Mouse (Mus musculus) megakaryocyte-erythroid progenitor cell, adult 5-6 weeks (primary cell): Measurements from ENCODE around the gene P2rx5. TPM values are rescaled to one million over a fixed set of nuclear protein-coding genes. Genes with fewer than 3 reads are reported as not detected.
A peak's percentile ranks its signal among the peaks of the same experiment; 100 is the strongest.

ENCODE experiments used
- ATAC-seq: replicated peaks from 2 replicates; pipeline ENCODE4 v1.8.0; 2016; ENCODE audit warnings: mild to moderate bottlenecking, inconsistent platforms; ENCODE audit not compliant: severe bottlenecking, poor library complexity, low FRiP score, low TSS enrichment
- total RNA-seq, 2 experiments: library from RNA; stranded (forward) in 1 of 2; stranded (reverse) in 1 of 2; fragments of 200-1000, 215-1000 nt in 1 of 2; fragments of >200 nt in 1 of 2; fragmentation: Nextera tagmentation in 1 of 2; gene quantifications; 2 replicates each; pipeline ENCODE4 v1.2.3; 2014 to 2017

The P2rx5 gene
- total RNA-seq, 2 experiments from 2014 or later: not detected

GRCm38 (mm10) chr11:73169231-73169630 is 9.0 kb downstream of the P2rx5 start:
- ATAC-seq: peak; percentile 82

- no peak for ATAC-seq
These were observed 12.0 kb downstream of the P2rx5 start for GRCm38 (mm10) chr11:73172186-73172585.

GRCm38 (mm10) chr11:73175612-73176011 is 15.4 kb downstream of the P2rx5 start:
- ATAC-seq: no peak

GRCm38 (mm10) chr11:73176186-73176585 is 16.0 kb downstream of the P2rx5 start:
- ATAC-seq: no peak

- ATAC-seq: peak; percentile 97
These were observed 16.6 kb downstream of the P2rx5 start, which contains the start of the genes Emc6 and Tax1bp3 for GRCm38 (mm10) chr11:73176608-73177508. TSS of gene Emc6 (minus strand) at chr11:73177037. TSS of gene Tax1bp3 (plus strand) at chr11:73177083.

- peak; percentile 29 for ATAC-seq
These were observed 17.3 kb downstream of the P2rx5 start for GRCm38 (mm10) chr11:73177509-73177875.

GRCm38 (mm10) chr11:73177895-73178294 is 17.7 kb downstream of the P2rx5 start:
- no peak for ATAC-seq

GRCm38 (mm10) chr11:73185872-73186615 is 25.8 kb downstream of the P2rx5 start:
- ATAC-seq: no peak

- no peak for ATAC-seq
These were observed 27.0 kb downstream of the P2rx5 start for GRCm38 (mm10) chr11:73187231-73187630.

- no peak for ATAC-seq
These were observed 32.8 kb downstream of the P2rx5 start for GRCm38 (mm10) chr11:73193047-73193446.

GRCm38 (mm10) chr11:73194444-73194843 is 34.2 kb downstream of the P2rx5 start:
- no peak for ATAC-seq

- peak; percentile 0; the same call in 1 of the 2 replicates for ATAC-seq
These were observed 38.0 kb downstream of the P2rx5 start for GRCm38 (mm10) chr11:73198190-73198589.

GRCm38 (mm10) chr11:73198603-73199229 is 38.5 kb downstream of the P2rx5 start, which contains the start of gene Ctns:
TSS of gene Ctns (minus strand) at chr11:73199042.
- peak; percentile 87 for ATAC-seq

- peak; percentile 96 for ATAC-seq
These were observed 39.0 kb downstream of the P2rx5 start, which contains the start of gene Shpk for GRCm38 (mm10) chr11:73199230-73199712. TSS of gene Shpk (plus strand) at chr11:73199460.

- ATAC-seq: peak; percentile 31; the same call in 1 of the 2 replicates
These were observed 39.7 kb downstream of the P2rx5 start for GRCm38 (mm10) chr11:73199879-73200278.

- no peak for ATAC-seq
These were observed 40.8 kb downstream of the P2rx5 start for GRCm38 (mm10) chr11:73201021-73201420.

- ATAC-seq: no peak
These were observed 41.4 kb downstream of the P2rx5 start for GRCm38 (mm10) chr11:73201597-73201996.

GRCm38 (mm10) chr11:73203895-73204294 is 43.7 kb downstream of the P2rx5 start:
- no peak for ATAC-seq

GRCm38 (mm10) chr11:73205194-73205593 is 45.0 kb downstream of the P2rx5 start:
- ATAC-seq: no peak
